Comparison of ENCODE assay signal across 11 mouse cellular contexts in genomic region chr19:32470570-32471263, GRCm38 (mm10). TPM values are rescaled to one million over a fixed set of nuclear protein-coding genes. Genes with fewer than 3 reads are reported as not detected.
A peak's percentile ranks its signal among the peaks of the same experiment; 100 is the strongest.
DNase-seq lines count a peak whose midpoint lies in the region; ATAC-seq and TF ChIP-seq lines count a peak whose summit lies in the region.
"Had no signal": no experiment of that assay in that cellular context is flagged by ENCODE, and none has a peak within 500 bp of the region (broad histone marks: within the 10 kb centered on the region; RNA-seq: fewer than 3 reads in every experiment).

No protein-coding gene starts in this region.

- no peak for DNase-seq in hindbrain, embryonic 14.5 days (ENCODE audit: low spot score)
- no peak for DNase-seq in hindbrain, embryonic 10.5 days (ENCODE audit: low spot score)
- no peak for DNase-seq in MEL (ENCODE audit: low read depth, low spot score)
- DNase-seq in frontal cortex, postnatal 14 days (ENCODE audit: low spot score in 2 of 2): no peak
- DNase-seq in right cerebral cortex, postnatal 25 days: no peak
- no peak for DNase-seq in cerebellum, adult 9-11 months

- no peak for TF ChIP-seq EP300 in MEL (IDR thresholded peaks at IDR 0.05; ENCODE audit: low read depth in 1 of 2, low read length in 2 of 2)

- 91% methylated on average over 13 of the region's 13 CpGs for WGBS in hindbrain, embryonic 14.5 days
- WGBS in hindbrain, embryonic 10.5 days: 90% methylated on average over 13 of the region's 13 CpGs
- WGBS in embryonic facial prominence, embryonic 13.5 days: 89% methylated on average over 13 of the region's 13 CpGs

- TF ChIP-seq POLR2A in MEL (IDR thresholded peaks at IDR 0.05; ENCODE audit: control insufficient read depth in 1 of 2, insufficient read depth in 1 of 2, low read depth in 1 of 2, low read length in 2 of 2, poor library complexity in 1 of 2): no peak

- H3K4me3 ChIP-seq in hindbrain, embryonic 14.5 days (replicated peaks; ENCODE audit: low read length): no peak overlapping the region
- H3K4me3 ChIP-seq in hindbrain, embryonic 10.5 days: no peak overlapping the region
- H3K4me3 ChIP-seq in MEL (ENCODE audit: control insufficient read depth in 1 of 2, insufficient read depth in 1 of 2, low read depth in 2 of 2, low read length in 2 of 2): peak overlapping the region; percentile 31 to 59
- H3K4me3 ChIP-seq in embryonic facial prominence, embryonic 13.5 days: no peak overlapping the region
- H3K4me3 ChIP-seq: erythroblast, embryonic 14.5 days; layer of hippocampus, adult 2 months had no signal

- peak; percentile 40; the same call in 1 of the 2 replicates for ATAC-seq in hindbrain, embryonic 14.5 days (ENCODE audit: low FRiP score)
- ATAC-seq in embryonic facial prominence, embryonic 13.5 days (ENCODE audit: insufficient number of reproducible peaks, insufficient read depth, low FRiP score, low TSS enrichment, low read depth): 0 out of 2 replicates have a peak, but pooled peaks have one; percentile 10
- ATAC-seq in megakaryocyte progenitor cell, adult 5-6 weeks (replicated peaks; ENCODE audit: poor library complexity): 0 out of 2 replicates have a peak, but pooled peaks have one; percentile 26

- H3K4me2 ChIP-seq in hindbrain, embryonic 14.5 days (replicated peaks): no peak overlapping the region
- H3K4me2 ChIP-seq in embryonic facial prominence, embryonic 13.5 days: peak overlapping the region; percentile 22; the same call in 1 of the 2 replicates

- H3K36me3 ChIP-seq in hindbrain, embryonic 14.5 days (replicated peaks; ENCODE audit: control insufficient read depth, insufficient read depth): no peaks in the 10 kb centered on the region
- H3K36me3 ChIP-seq in hindbrain, embryonic 10.5 days: no peaks in the 10 kb centered on the region
- peaks cover 0 to 8% of the 10 kb centered on the region in 2 experiments; a peak in 2 of 4 replicates for H3K36me3 ChIP-seq in MEL (ENCODE audit: control insufficient read depth in 1 of 2, insufficient read depth in 2 of 2, low read length in 2 of 2)
- no peaks in the 10 kb centered on the region for H3K36me3 ChIP-seq in embryonic facial prominence, embryonic 13.5 days

- H3K27ac ChIP-seq in hindbrain, embryonic 14.5 days: no peak overlapping the region
- H3K27ac ChIP-seq in hindbrain, embryonic 10.5 days: no peak overlapping the region
- no peak overlapping the region for H3K27ac ChIP-seq in MEL (ENCODE audit: control insufficient read depth, low read depth, low read length)
- H3K27ac ChIP-seq in embryonic facial prominence, embryonic 13.5 days: no peak overlapping the region
- H3K27ac ChIP-seq: layer of hippocampus, adult 2 months; macrophage had no signal

- H3K9me3 ChIP-seq in hindbrain, embryonic 14.5 days (ENCODE audit: control insufficient read depth, low read length): no peaks in the 10 kb centered on the region
- H3K9me3 ChIP-seq in hindbrain, embryonic 10.5 days: no peaks in the 10 kb centered on the region
- no peaks in the 10 kb centered on the region for H3K9me3 ChIP-seq in MEL (replicated peaks; ENCODE audit: insufficient read depth, low read length)
- no peaks in the 10 kb centered on the region for H3K9me3 ChIP-seq in embryonic facial prominence, embryonic 13.5 days

- TF ChIP-seq RAD21 in MEL (IDR thresholded peaks at IDR 0.05; ENCODE audit: low read depth, low read length): no peak

- H3K79me2 ChIP-seq in MEL (ENCODE audit: control insufficient read depth, insufficient read depth, low read length, poor library complexity): no peaks in the 10 kb centered on the region

- no peaks in the 10 kb centered on the region for H3K27me3 ChIP-seq in hindbrain, embryonic 14.5 days (ENCODE audit: control insufficient read depth, insufficient read depth, low read length)
- H3K27me3 ChIP-seq in hindbrain, embryonic 10.5 days (ENCODE audit: insufficient read depth, poor library complexity, severe bottlenecking): no peaks in the 10 kb centered on the region
- no peaks in the 10 kb centered on the region for H3K27me3 ChIP-seq in MEL (ENCODE audit: control insufficient read depth in 1 of 2, insufficient read depth in 2 of 2, low read length in 2 of 2)
- H3K27me3 ChIP-seq in embryonic facial prominence, embryonic 13.5 days: no peaks in the 10 kb centered on the region

- no peak; a peak in 1 of 6 replicates for TF ChIP-seq CTCF in MEL (IDR thresholded peaks at IDR 0.05 in 2 of 3, conservative IDR thresholded peaks at IDR 0.05 in 1 of 3; ENCODE audit: control insufficient read depth in 1 of 3, insufficient read depth in 1 of 3, low read depth in 2 of 3, low read length in 3 of 3, poor library complexity in 1 of 3, severe bottlenecking in 1 of 3)

- H3K9ac ChIP-seq in hindbrain, embryonic 14.5 days: no peak overlapping the region
- peak overlapping the region; percentile 48 for H3K9ac ChIP-seq in MEL (ENCODE audit: control insufficient read depth, low read depth, low read length, poor library complexity, severe bottlenecking)
- H3K9ac ChIP-seq in embryonic facial prominence, embryonic 13.5 days: no peak overlapping the region

- H3K4me1 ChIP-seq in hindbrain, embryonic 14.5 days (replicated peaks; ENCODE audit: control insufficient read depth, insufficient read depth, low read length): no peaks in the 10 kb centered on the region
- H3K4me1 ChIP-seq in hindbrain, embryonic 10.5 days (replicated peaks): no peaks in the 10 kb centered on the region
- peaks cover 2 to 12% of the 10 kb centered on the region in 2 experiments; a peak in 3 of 4 replicates for H3K4me1 ChIP-seq in MEL (ENCODE audit: control insufficient read depth in 1 of 2, insufficient read depth in 2 of 2, low read length in 2 of 2)
- H3K4me1 ChIP-seq in embryonic facial prominence, embryonic 13.5 days: no peaks in the 10 kb centered on the region

TF ChIP-seq in MEL, 35 proteins besides CTCF, POLR2A, EP300 and RAD21:
- peak; percentile 15; the same call in 1 of the 2 replicates for TF ChIP-seq SIN3A (IDR thresholded peaks at IDR 0.05; ENCODE audit: low read length)
- no peak for TF ChIP-seq POLR2AphosphoS2 (IDR thresholded peaks at IDR 0.05; ENCODE audit: low read length)

RNA-seq across cellular contexts. Expression of gene Rpl9-ps6, which starts 4.3 kb away (rescaled TPM):
- 67.6 and 79.3 TPM in 2 replicates for polyA plus RNA-seq in hindbrain, embryonic 14.5 days (2014; fragmentation: Nextera tagmentation; extraction: Ambion mirVana)
- 54.2 and 59.2 TPM in 2 replicates for polyA plus RNA-seq in hindbrain, embryonic 10.5 days (2016; fragmentation: Nextera tagmentation; extraction: Ambion mirVana)
- 111 and 161 TPM in 2 replicates for total RNA-seq in MEL (2012; rRNA removed)
- 10 to 100 TPM in 1 of 2 experiments, not detected in 1; 95.5 TPM for polyA plus RNA-seq in MEL (2012; ENCODE audit: insufficient read depth in 1 of 2, insufficient read length in 2 of 2, low read depth in 1 of 2, low replicate concordance in 2 of 2, missing spikeins in 1 of 2)
- polyA plus RNA-seq in embryonic facial prominence, embryonic 13.5 days (2015; fragmentation: Nextera tagmentation; extraction: Ambion mirVana): 151 and 233 TPM in 2 replicates
- total RNA-seq in megakaryocyte progenitor cell, adult 5-6 weeks (2015): 253 and 285 TPM in 2 replicates
- total RNA-seq in megakaryocyte progenitor cell, adult 5-6 weeks (2017): 104 and 124 TPM in 2 replicates

RNA-seq across cellular contexts. Expression of gene Minpp1, which starts 14.9 kb away (rescaled TPM):
- polyA plus RNA-seq in hindbrain, embryonic 14.5 days (2014; fragmentation: Nextera tagmentation; extraction: Ambion mirVana): 60.6 and 66.2 TPM in 2 replicates
- 64.0 and 73.0 TPM in 2 replicates for polyA plus RNA-seq in hindbrain, embryonic 10.5 days (2016; fragmentation: Nextera tagmentation; extraction: Ambion mirVana)
- total RNA-seq in MEL (2012; rRNA removed): 192 and 256 TPM in 2 replicates
- 100 to 1,000 TPM in 1 of 2 experiments, not detected in 1; 176 TPM for polyA plus RNA-seq in MEL (2012; ENCODE audit: insufficient read depth in 1 of 2, insufficient read length in 2 of 2, low read depth in 1 of 2, low replicate concordance in 2 of 2, missing spikeins in 1 of 2)
- 61.5 and 69.1 TPM in 2 replicates for polyA plus RNA-seq in embryonic facial prominence, embryonic 13.5 days (2015; fragmentation: Nextera tagmentation; extraction: Ambion mirVana)
- total RNA-seq in megakaryocyte progenitor cell, adult 5-6 weeks (2015): 58.3 and 67.6 TPM in 2 replicates
- total RNA-seq in megakaryocyte progenitor cell, adult 5-6 weeks (2017): 45.6 and 53.2 TPM in 2 replicates

Comparison
In these comparisons a context has a peak if more than half of its experiments do, and no peak if none do; other contexts are left out.
1. H3K4me3 ChIP-seq: peak in MEL (2 of 2); none in hindbrain, embryonic 14.5 days (single experiment), hindbrain, embryonic 10.5 days (single experiment) and embryonic facial prominence, embryonic 13.5 days (single experiment).
2. Peak in every context shown above with its lines, with median percentiles within 50 percentile points of each other: ATAC-seq.